Mouse (Mus musculus) lung, adult 2 months (tissue): Measurements from ENCODE around the gene Ppp1r12a.

Experiments
- CTCF ChIP-seq: fragments of 200-500 bp; IDR thresholded peaks from 2 replicates; pipeline ENCODE4 v1.5.1; 2011; ENCODE audit warnings: mild to moderate bottlenecking, low read length, control low read depth; ENCODE audit not compliant: insufficient read depth
- POLR2A ChIP-seq: fragments of 200-500 bp; IDR thresholded peaks from 2 replicates; pipeline ENCODE4 v1.6.1; 2011; ENCODE audit warnings: low read depth, mild to moderate bottlenecking, control low read depth, low read length, borderline replicate concordance; ENCODE audit errors: extremely low read depth

GRCm38 (mm10) chr10:108283418-108283817, 121.4 kb downstream of the Ppp1r12a start:
- no peak for TF ChIP-seq POLR2A
- no peak for TF ChIP-seq CTCF
